10 mouse cellular contexts compared by ENCODE assay signal in the genomic region with DNA sequence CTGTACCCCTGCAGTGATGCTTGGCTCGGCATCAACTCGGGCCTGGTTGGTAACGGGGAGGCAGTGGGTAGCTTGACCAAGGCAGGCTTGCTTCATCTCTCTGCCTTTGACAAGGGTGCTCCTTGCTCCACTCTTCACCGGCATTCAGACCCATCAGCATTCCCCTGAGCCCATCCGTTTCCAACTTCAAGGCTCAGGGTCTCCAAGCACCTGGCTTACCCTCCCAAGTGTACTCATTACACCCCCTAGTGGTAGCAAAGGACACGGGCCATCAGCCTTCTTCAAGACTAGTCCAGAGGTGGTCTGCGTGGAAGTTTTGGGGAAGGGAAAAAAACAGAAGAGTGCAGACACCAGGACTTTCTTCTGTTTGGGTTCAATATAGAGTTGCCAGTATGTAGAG.
A peak's percentile ranks its signal among the peaks of the same experiment; 100 is the strongest.
DNase-seq lines count a peak whose midpoint lies in the region; ATAC-seq lines count a peak whose summit lies in the region.
"Had no signal": no experiment of that assay in that cellular context is flagged by ENCODE, and none has a peak within 500 bp of the region (broad histone marks: within the 10 kb centered on the region; RNA-seq: fewer than 3 reads in every experiment).

No protein-coding gene starts in this region.

- H3K9ac ChIP-seq in forebrain, embryonic 11.5 days (ENCODE audit: low read length): no peak overlapping the region
- H3K9ac ChIP-seq: heart, embryonic 15.5 days had no signal

- H3K4me2 ChIP-seq in forebrain, embryonic 11.5 days (ENCODE audit: low read depth, low read length, severe bottlenecking): no peak overlapping the region
- H3K4me2 ChIP-seq: heart, embryonic 15.5 days had no signal

- H3K9me3 ChIP-seq in forebrain, embryonic 11.5 days (ENCODE audit: control insufficient read depth, low read length): no peaks in the 10 kb centered on the region
- H3K9me3 ChIP-seq: heart, embryonic 15.5 days; megakaryocyte, embryonic 14.5 days had no signal

- H3K36me3 ChIP-seq in forebrain, embryonic 11.5 days (ENCODE audit: control insufficient read depth, insufficient read depth, low read length): no peaks in the 10 kb centered on the region
- H3K36me3 ChIP-seq: heart, embryonic 15.5 days had no signal

- ATAC-seq in forebrain, embryonic 11.5 days (replicated peaks; ENCODE audit: low FRiP score): peak; percentile 24; the same call in 1 of the 2 replicates
- no peak for ATAC-seq in activated CD4-positive, CD25-positive, alpha-beta regulatory T cell, adult 4 months

- H3K27me3 ChIP-seq in forebrain, embryonic 11.5 days (ENCODE audit: control insufficient read depth, insufficient read depth, low read length): no peaks in the 10 kb centered on the region
- H3K27me3 ChIP-seq: heart, embryonic 15.5 days had no signal

- DNase-seq in adrenal gland, postnatal 10 days: peak; percentile 52
- DNase-seq in adrenal gland, adult 8-10 months: no peak
- DNase-seq in urinary bladder, postnatal 25 days (ENCODE audit: low spot score): peak; percentile 24
- DNase-seq in urinary bladder, postnatal 10 days (ENCODE audit: low spot score): no peak
- DNase-seq in forebrain, embryonic 11.5 days (ENCODE audit: low spot score): peak; percentile 80
- DNase-seq in kidney, postnatal 10 days: peak; percentile 64
- DNase-seq in naive thymus-derived CD4-positive, alpha-beta T cell, adult 2 months (ENCODE audit: low read depth): peak; percentile 41

- 44% methylated on average over 7 of the region's 7 CpGs for WGBS in forebrain, embryonic 11.5 days

- no peak overlapping the region for H3K27ac ChIP-seq in forebrain, embryonic 11.5 days (ENCODE audit: low read depth, low read length)
- H3K27ac ChIP-seq: heart, embryonic 15.5 days had no signal

- peaks cover 19% of the 10 kb centered on the region for H3K4me1 ChIP-seq in forebrain, embryonic 11.5 days (replicated peaks; ENCODE audit: control insufficient read depth, insufficient read depth, low read length)
- H3K4me1 ChIP-seq: megakaryocyte, embryonic 14.5 days had no signal

- no peak overlapping the region for H3K4me3 ChIP-seq in forebrain, embryonic 11.5 days (ENCODE audit: low read depth, low read length)
- H3K4me3 ChIP-seq: heart, embryonic 15.5 days; megakaryocyte, embryonic 14.5 days had no signal

Comparison
In these comparisons a context has a peak if more than half of its experiments do, and no peak if none do; other contexts are left out.
1. DNase-seq: peak in adrenal gland, postnatal 10 days (single experiment), urinary bladder, postnatal 25 days (single experiment), forebrain, embryonic 11.5 days (single experiment), kidney, postnatal 10 days (single experiment) and naive thymus-derived CD4-positive, alpha-beta T cell, adult 2 months (single experiment); none in adrenal gland, adult 8-10 months (single experiment) and urinary bladder, postnatal 10 days (single experiment).